Mouse (Mus musculus): ENCODE measurements around the gene Grsf1. TPM values are rescaled to one million over a fixed set of nuclear protein-coding genes. Genes with fewer than 3 reads are reported as not detected.

The Grsf1 gene
- polyA plus RNA-seq, 1 experiment from 2014 or later, result 77.9 TPM

DNA sequence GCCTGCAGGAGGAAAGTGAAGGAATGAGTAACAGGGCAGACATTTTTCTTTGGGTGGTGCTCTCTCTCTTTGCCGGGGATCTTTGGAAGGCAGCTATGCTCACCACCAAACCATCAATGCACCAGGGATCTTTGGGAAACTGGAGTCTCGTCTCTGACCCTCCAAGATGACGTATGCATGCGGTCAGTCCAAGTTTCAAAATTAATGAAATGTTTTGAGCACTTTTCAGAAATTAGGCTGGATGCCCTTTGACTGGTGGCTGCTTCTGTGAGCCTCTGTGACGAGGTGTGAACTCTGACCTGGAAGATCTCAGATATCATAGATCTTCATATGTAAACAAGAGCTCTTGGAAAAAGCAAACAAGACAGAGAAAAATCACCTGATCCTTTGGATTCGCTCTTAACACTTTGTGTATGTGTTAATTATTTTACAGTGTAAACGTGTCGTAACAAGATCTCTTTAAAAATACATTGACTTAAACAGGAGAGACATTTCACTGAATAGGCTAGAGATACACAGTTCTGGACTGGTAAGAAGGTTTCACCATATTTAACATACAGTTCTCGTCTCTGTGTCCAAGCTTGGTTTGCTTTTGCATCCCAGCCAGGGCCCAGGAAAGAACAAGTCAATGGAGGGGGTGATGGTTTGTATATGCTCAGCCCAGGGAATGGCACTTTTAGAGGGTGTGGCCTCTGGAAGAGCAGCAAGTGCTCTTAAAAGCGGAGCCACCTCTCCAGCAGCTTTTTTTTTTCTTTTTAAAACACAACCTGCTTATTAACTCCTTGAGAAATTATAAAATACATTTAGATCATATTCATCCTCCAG lies 14.9 kb upstream of the Grsf1 start:
- Histone ChIP-seq H3K4me2 (ENCODE audit: low read depth, low read length) (no peak overlapping the region), H3K27me3 (ENCODE audit: control insufficient read depth, insufficient read depth, low read length) (no peaks in the 10 kb centered on the region), H3K9me3 (replicated peaks; ENCODE audit: control insufficient read depth, low read length) (no peaks in the 10 kb centered on the region), H3K36me3 (ENCODE audit: control insufficient read depth, insufficient read depth) (no peaks in the 10 kb centered on the region), H3K27ac (ENCODE audit: low read length) (no peak overlapping the region), H3K9ac (ENCODE audit: low read length) (no peak overlapping the region), H3K4me3 (ENCODE audit: low read length) (no peak overlapping the region), H3K4me1 (ENCODE audit: control insufficient read depth, insufficient read depth, low read length) (no peaks in the 10 kb centered on the region; the same call in 1 of the 2 replicates)
- WGBS, result 65% methylated on average over 10 of the region's 10 CpGs
- no peak for ATAC-seq (replicated peaks; ENCODE audit: extremely low read depth, insufficient read depth, low FRiP score)

- no peak overlapping the region for H3K4me2 ChIP-seq (ENCODE audit: low read depth, low read length)
- no peaks in the 10 kb centered on the region for H3K27me3 ChIP-seq (ENCODE audit: control insufficient read depth, insufficient read depth, low read length)
- H3K9me3 ChIP-seq (replicated peaks; ENCODE audit: control insufficient read depth, low read length), result no peaks in the 10 kb centered on the region
- H3K4me3 ChIP-seq (ENCODE audit: low read length), result no peak overlapping the region
- H3K4me1 ChIP-seq (ENCODE audit: control insufficient read depth, insufficient read depth, low read length), result peaks cover 7% of the 10 kb centered on the region; the same call in 1 of the 2 replicates
- H3K36me3 ChIP-seq (ENCODE audit: control insufficient read depth, insufficient read depth), result no peaks in the 10 kb centered on the region
- WGBS, result 69% methylated on average over 3 of the region's 3 CpGs
- no peak for ATAC-seq (replicated peaks; ENCODE audit: extremely low read depth, insufficient read depth, low FRiP score)
- no peak overlapping the region for H3K9ac ChIP-seq (ENCODE audit: low read length)
- no peak overlapping the region for H3K27ac ChIP-seq (ENCODE audit: low read length)
These were observed 13.4 kb upstream of the Grsf1 start for GRCm38 (mm10) chr5:88689279-88689938.

DNA sequence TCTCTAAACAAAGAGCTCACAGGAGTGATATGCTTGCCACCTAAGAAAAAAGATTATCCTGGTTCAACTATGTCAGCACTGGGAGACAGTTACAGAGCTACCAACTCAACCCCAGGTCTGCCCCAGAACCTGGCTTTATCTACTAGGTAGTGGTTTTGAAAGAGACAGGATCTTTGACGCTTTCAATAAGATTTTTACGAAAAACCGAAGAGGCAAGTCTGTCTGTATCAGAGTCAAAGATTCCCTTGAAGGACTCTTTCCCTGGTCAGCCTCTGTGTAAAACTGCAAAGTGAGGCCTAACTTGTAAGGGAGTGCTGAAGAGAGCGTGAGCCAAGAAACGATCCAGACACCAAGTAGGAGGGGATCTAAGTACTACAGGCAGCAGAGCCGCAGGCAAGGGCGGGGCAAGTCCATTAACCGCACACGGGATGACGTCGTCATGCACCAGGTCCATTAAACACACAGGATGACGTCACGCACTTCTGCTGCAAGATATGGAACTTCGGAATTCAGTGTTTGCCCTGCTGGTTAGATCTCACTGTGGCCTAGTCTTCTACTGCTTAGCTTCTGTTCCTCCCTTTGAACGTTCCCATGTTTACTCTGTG lies 12.7 kb upstream of the Grsf1 start:
- Histone ChIP-seq H3K9me3 (replicated peaks; ENCODE audit: control insufficient read depth, low read length) (no peaks in the 10 kb centered on the region), H3K4me1 (ENCODE audit: control insufficient read depth, insufficient read depth, low read length) (peaks cover 7% of the 10 kb centered on the region; the same call in 1 of the 2 replicates), H3K36me3 (ENCODE audit: control insufficient read depth, insufficient read depth) (no peaks in the 10 kb centered on the region), H3K4me3 (ENCODE audit: low read length) (no peak overlapping the region), H3K27me3 (ENCODE audit: control insufficient read depth, insufficient read depth, low read length) (no peaks in the 10 kb centered on the region), H3K27ac (ENCODE audit: low read length) (no peak overlapping the region), H3K9ac (ENCODE audit: low read length) (no peak overlapping the region), H3K4me2 (ENCODE audit: low read depth, low read length) (no peak overlapping the region)
- 60% methylated on average over 15 of the region's 15 CpGs for whole genome bisulfite sequencing
- ATAC-seq (replicated peaks; ENCODE audit: extremely low read depth, insufficient read depth, low FRiP score), result no peak

GRCm38 (mm10) chr5:88687996-88688406 lies 12.0 kb upstream of the Grsf1 start:
- Histone ChIP-seq H3K27me3 (ENCODE audit: control insufficient read depth, insufficient read depth, low read length) (no peaks in the 10 kb centered on the region), H3K36me3 (ENCODE audit: control insufficient read depth, insufficient read depth) (no peaks in the 10 kb centered on the region), H3K4me2 (ENCODE audit: low read depth, low read length) (no peak overlapping the region), H3K27ac (ENCODE audit: low read length) (no peak overlapping the region), H3K9me3 (replicated peaks; ENCODE audit: control insufficient read depth, low read length) (no peaks in the 10 kb centered on the region), H3K4me3 (ENCODE audit: low read length) (no peak overlapping the region), H3K4me1 (ENCODE audit: control insufficient read depth, insufficient read depth, low read length) (peaks cover 7% of the 10 kb centered on the region; the same call in 1 of the 2 replicates), H3K9ac (ENCODE audit: low read length) (no peak overlapping the region)
- no peak for ATAC-seq (replicated peaks; ENCODE audit: extremely low read depth, insufficient read depth, low FRiP score)
- WGBS, result 77% methylated on average over 8 of the region's 8 CpGs

GRCm38 (mm10) chr5:88685745-88686299 lies 9.9 kb upstream of the Grsf1 start:
- WGBS, result 38% methylated on average over 6 of the region's 6 CpGs
- Histone ChIP-seq H3K27ac (ENCODE audit: low read length) (no peak overlapping the region), H3K4me3 (ENCODE audit: low read length) (no peak overlapping the region), H3K4me1 (ENCODE audit: control insufficient read depth, insufficient read depth, low read length) (peaks cover 7% of the 10 kb centered on the region; the same call in 1 of the 2 replicates), H3K27me3 (ENCODE audit: control insufficient read depth, insufficient read depth, low read length) (no peaks in the 10 kb centered on the region), H3K9me3 (replicated peaks; ENCODE audit: control insufficient read depth, low read length) (no peaks in the 10 kb centered on the region), H3K9ac (ENCODE audit: low read length) (no peak overlapping the region), H3K36me3 (ENCODE audit: control insufficient read depth, insufficient read depth) (no peaks in the 10 kb centered on the region), H3K4me2 (ENCODE audit: low read depth, low read length) (no peak overlapping the region; the same call in 1 of the 2 replicates)
- no peak for ATAC-seq (replicated peaks; ENCODE audit: extremely low read depth, insufficient read depth, low FRiP score)

DNA sequence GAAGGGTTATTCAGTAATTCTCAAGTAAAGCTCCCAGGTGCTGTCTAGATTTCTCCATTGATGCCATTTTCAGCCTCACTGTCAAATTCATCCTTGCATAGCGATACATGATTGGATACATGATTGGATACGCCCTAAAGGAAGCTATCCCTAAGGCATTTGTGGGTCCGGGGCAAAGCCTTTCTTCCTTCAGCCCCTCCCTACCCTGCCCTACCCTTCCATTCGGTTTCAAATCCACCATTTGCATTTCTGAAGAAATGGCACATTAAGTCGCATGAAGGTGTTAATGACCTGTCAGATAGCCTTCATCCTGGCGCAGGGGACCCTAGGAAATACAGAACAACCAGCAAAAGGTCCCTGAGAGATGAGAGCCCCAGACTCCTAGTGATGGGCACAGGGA lies 9.3 kb upstream of the Grsf1 start:
- 17% methylated on average over 6 of the region's 6 CpGs for WGBS
- no peak overlapping the region; the same call in 1 of the 2 replicates for H3K4me2 ChIP-seq (ENCODE audit: low read depth, low read length)
- no peaks in the 10 kb centered on the region for H3K9me3 ChIP-seq (replicated peaks; ENCODE audit: control insufficient read depth, low read length)
- H3K27ac ChIP-seq (ENCODE audit: low read length), result no peak overlapping the region
- H3K27me3 ChIP-seq (ENCODE audit: control insufficient read depth, insufficient read depth, low read length), result no peaks in the 10 kb centered on the region
- H3K9ac ChIP-seq (ENCODE audit: low read length), result no peak overlapping the region
- no peak for ATAC-seq (replicated peaks; ENCODE audit: extremely low read depth, insufficient read depth, low FRiP score)
- H3K4me1 ChIP-seq (ENCODE audit: control insufficient read depth, insufficient read depth, low read length), result peaks cover 7% of the 10 kb centered on the region; the same call in 1 of the 2 replicates
- no peaks in the 10 kb centered on the region for H3K36me3 ChIP-seq (ENCODE audit: control insufficient read depth, insufficient read depth)
- no peak overlapping the region for H3K4me3 ChIP-seq (ENCODE audit: low read length)

- H3K9ac ChIP-seq (ENCODE audit: low read length), result no peak overlapping the region
- no peaks in the 10 kb centered on the region for H3K27me3 ChIP-seq (ENCODE audit: control insufficient read depth, insufficient read depth, low read length)
- H3K9me3 ChIP-seq (replicated peaks; ENCODE audit: control insufficient read depth, low read length), result no peaks in the 10 kb centered on the region
- no peak for ATAC-seq (replicated peaks; ENCODE audit: extremely low read depth, insufficient read depth, low FRiP score)
- H3K4me2 ChIP-seq (ENCODE audit: low read depth, low read length), result no peak overlapping the region
- H3K27ac ChIP-seq (ENCODE audit: low read length), result no peak overlapping the region
- no peak overlapping the region for H3K4me3 ChIP-seq (ENCODE audit: low read length)
- peaks cover 7% of the 10 kb centered on the region for H3K4me1 ChIP-seq (ENCODE audit: control insufficient read depth, insufficient read depth, low read length)
- no peaks in the 10 kb centered on the region for H3K36me3 ChIP-seq (ENCODE audit: control insufficient read depth, insufficient read depth)
- 27% methylated on average over 3 of the region's 3 CpGs for WGBS
These were observed 8.3 kb upstream of the Grsf1 start for GRCm38 (mm10) chr5:88684226-88684625.

- WGBS, result 71% methylated on average over 9 of the region's 9 CpGs
- Histone ChIP-seq H3K27me3 (ENCODE audit: control insufficient read depth, insufficient read depth, low read length) (no peaks in the 10 kb centered on the region), H3K36me3 (ENCODE audit: control insufficient read depth, insufficient read depth) (no peaks in the 10 kb centered on the region), H3K4me2 (ENCODE audit: low read depth, low read length) (no peak overlapping the region), H3K4me1 (ENCODE audit: control insufficient read depth, insufficient read depth, low read length) (peaks cover 12% of the 10 kb centered on the region), H3K9ac (ENCODE audit: low read length) (no peak overlapping the region), H3K27ac (ENCODE audit: low read length) (no peak overlapping the region), H3K9me3 (replicated peaks; ENCODE audit: control insufficient read depth, low read length) (no peaks in the 10 kb centered on the region), H3K4me3 (ENCODE audit: low read length) (no peak overlapping the region)
- ATAC-seq (replicated peaks; ENCODE audit: extremely low read depth, insufficient read depth, low FRiP score), result no peak
These were observed 7.7 kb upstream of the Grsf1 start for GRCm38 (mm10) chr5:88683706-88684105.
